Mouse (Mus musculus) midbrain, embryonic 10.5 days (tissue): ENCODE measurements at regions not wholly inside any gene's neighbourhood (a gene's known extent, or its start where the extent isn't known, plus 50 kb on each side); places are given as distances from the start of the nearest gene placed in this dataset.

Experiments
- DNase-seq: peaks from one replicate; pipeline ENCODE4 v3.0.0-alpha.2; 2017; ENCODE audit warnings: low spot score
- H3K27ac ChIP-seq: fragments of 300-500 bp; sonication (generic); replicated peaks from 2 replicates; pipeline ENCODE4 v1.5.1; 2016; ENCODE audit warnings: mild to moderate bottlenecking
- H3K27me3 ChIP-seq: fragments of 300-500 bp; sonication (generic); 2 replicates; pipeline ENCODE4 v1.6.1; 2016; ENCODE audit warnings: low read depth, mild to moderate bottlenecking; ENCODE audit not compliant: poor library complexity, severe bottlenecking
- H3K36me3 ChIP-seq: fragments of 300-500 bp; sonication (generic); 2 replicates; pipeline ENCODE4 v1.6.1; 2016; ENCODE audit warnings: mild to moderate bottlenecking, moderate library complexity
- H3K4me1 ChIP-seq: fragments of 300-500 bp; sonication (generic); 2 replicates; pipeline ENCODE4 v1.6.1; 2016
- H3K4me3 ChIP-seq: fragments of 300-500 bp; sonication (generic); 2 replicates; pipeline ENCODE4 v1.5.1; 2016; ENCODE audit warnings: mild to moderate bottlenecking, moderate library complexity
- H3K9me3 ChIP-seq: fragments of 300-500 bp; sonication (generic); replicated peaks from 2 replicates; pipeline ENCODE4 v1.6.1; 2016; ENCODE audit warnings: mild to moderate bottlenecking
- WGBS: fragments of 180-500 bp; shearing (Covaris S2); methylation state at CpG from one replicate; pipeline ENCODE4 v1.1.7; 2016; 5-methylcytosine and 5-hydroxymethylcytosine counted together

GRCm38 (mm10) chr12:105898580-105899293, 111.3 kb upstream of the Vrk1 start:
- no peaks in the 10 kb centered on the region for H3K36me3 ChIP-seq
- H3K4me3 ChIP-seq: no peak overlapping the region
- 91% methylated on average over 12 of the region's 12 CpGs for WGBS
- H3K27ac ChIP-seq: peak overlapping the region; percentile 33; the same call in 1 of the 2 replicates
- peaks cover 47% of the 10 kb centered on the region for H3K9me3 ChIP-seq
- no peaks in the 10 kb centered on the region for H3K27me3 ChIP-seq
- peaks cover 7% of the 10 kb centered on the region; the same call in 1 of the 2 replicates for H3K4me1 ChIP-seq
- DNase-seq: no peak

- H3K27ac ChIP-seq: peak overlapping the region; percentile 33; the same call in 1 of the 2 replicates
- no peaks in the 10 kb centered on the region for H3K36me3 ChIP-seq
- peaks cover 44% of the 10 kb centered on the region for H3K9me3 ChIP-seq
- WGBS: 67% methylated on average over 9 of the region's 9 CpGs
- no peaks in the 10 kb centered on the region for H3K27me3 ChIP-seq
- no peak for DNase-seq
- H3K4me3 ChIP-seq: no peak overlapping the region
- H3K4me1 ChIP-seq: peaks cover 7% of the 10 kb centered on the region; the same call in 1 of the 2 replicates
Observed at GRCm38 (mm10) chr12:105899294-105899909, 110.6 kb upstream of the Vrk1 start.

GRCm38 (mm10) chr12:105900479-105900878, 109.5 kb upstream of the Vrk1 start:
- no peak for DNase-seq
- Histone ChIP-seq H3K36me3 (no peaks in the 10 kb centered on the region), H3K4me1 (peaks cover 7% of the 10 kb centered on the region; the same call in 1 of the 2 replicates), H3K4me3 (no peak overlapping the region), H3K27me3 (no peaks in the 10 kb centered on the region), H3K27ac (no peak overlapping the region), H3K9me3 (peaks cover 33% of the 10 kb centered on the region)
- 96% methylated on average over 6 of the region's 6 CpGs for WGBS

GRCm38 (mm10) chr12:105903072-105903471, 107.0 kb upstream of the Vrk1 start:
- H3K9me3 ChIP-seq: peaks cover 7% of the 10 kb centered on the region
- WGBS: 59% methylated on average over 8 of the region's 8 CpGs
- H3K36me3 ChIP-seq: no peaks in the 10 kb centered on the region
- H3K4me3 ChIP-seq: no peak overlapping the region
- no peak overlapping the region for H3K27ac ChIP-seq
- no peak for DNase-seq
- H3K4me1 ChIP-seq: peaks cover 14% of the 10 kb centered on the region
- no peaks in the 10 kb centered on the region for H3K27me3 ChIP-seq

- peak; percentile 26 for DNase-seq
- WGBS: 34% methylated on average over 7 of the region's 7 CpGs
- Histone ChIP-seq H3K27me3 (no peaks in the 10 kb centered on the region), H3K4me3 (no peak overlapping the region), H3K4me1 (peaks cover 6% of the 10 kb centered on the region), H3K36me3 (no peaks in the 10 kb centered on the region), H3K27ac (no peak overlapping the region), H3K9me3 (no peaks in the 10 kb centered on the region)
Observed at GRCm38 (mm10) chr12:105906584-105906983, 103.4 kb upstream of the Vrk1 start.

GRCm38 (mm10) chr12:105907851-105908620, 102.0 kb upstream of the Vrk1 start:
- no peak overlapping the region for H3K27ac ChIP-seq

GRCm38 (mm10) chr12:105911556-105911955, 98.5 kb upstream of the Vrk1 start:
- DNase-seq: no peak
- H3K9me3 ChIP-seq: no peaks in the 10 kb centered on the region
- H3K27ac ChIP-seq: no peak overlapping the region
- no peak overlapping the region for H3K4me3 ChIP-seq
- 81% methylated on average over 9 of the region's 9 CpGs for WGBS
- no peaks in the 10 kb centered on the region for H3K27me3 ChIP-seq
- H3K4me1 ChIP-seq: peaks cover 2% of the 10 kb centered on the region
- no peaks in the 10 kb centered on the region for H3K36me3 ChIP-seq

More at GRCm38 (mm10) chr12:105907851-105908620, 102.0 kb upstream of the Vrk1 start:
- WGBS: 79% methylated on average over 13 of the region's 13 CpGs
- Histone ChIP-seq H3K27me3 (no peaks in the 10 kb centered on the region), H3K36me3 (no peaks in the 10 kb centered on the region), H3K4me3 (no peak overlapping the region), H3K4me1 (peaks cover 6% of the 10 kb centered on the region), H3K9me3 (no peaks in the 10 kb centered on the region)
- DNase-seq: no peak

GRCm38 (mm10) chr12:105917388-105917963, 92.6 kb upstream of the Vrk1 start:
- Histone ChIP-seq H3K4me3 (no peak overlapping the region), H3K9me3 (no peaks in the 10 kb centered on the region), H3K36me3 (no peaks in the 10 kb centered on the region), H3K4me1 (peaks cover 5% of the 10 kb centered on the region; the same call in 1 of the 2 replicates), H3K27ac (no peak overlapping the region), H3K27me3 (no peaks in the 10 kb centered on the region)
- 88% methylated on average over 10 of the region's 10 CpGs for WGBS
- no peak for DNase-seq

- Histone ChIP-seq H3K27me3 (no peaks in the 10 kb centered on the region), H3K4me1 (peaks cover 5% of the 10 kb centered on the region; the same call in 1 of the 2 replicates), H3K4me3 (no peak overlapping the region), H3K27ac (no peak overlapping the region), H3K9me3 (no peaks in the 10 kb centered on the region), H3K36me3 (no peaks in the 10 kb centered on the region)
- no peak for DNase-seq
- WGBS: 88% methylated on average over 12 of the region's 12 CpGs
Observed at GRCm38 (mm10) chr12:105918775-105919174, 91.3 kb upstream of the Vrk1 start.

GRCm38 (mm10) chr12:105927210-105927609, 82.8 kb upstream of the Vrk1 start:
- H3K27ac ChIP-seq: no peak overlapping the region
- no peaks in the 10 kb centered on the region for H3K36me3 ChIP-seq
- H3K4me3 ChIP-seq: no peak overlapping the region
- DNase-seq: no peak
- H3K4me1 ChIP-seq: peaks cover 20% of the 10 kb centered on the region
- H3K9me3 ChIP-seq: peaks cover 5% of the 10 kb centered on the region
- no peaks in the 10 kb centered on the region for H3K27me3 ChIP-seq
- WGBS: 95% methylated on average over 7 of the region's 7 CpGs

GRCm38 (mm10) chr12:105929456-105929921, 80.5 kb upstream of the Vrk1 start:
- Histone ChIP-seq H3K27ac (peak overlapping the region; percentile 70), H3K27me3 (peaks cover 7% of the 10 kb centered on the region; the same call in 1 of the 2 replicates), H3K9me3 (peaks cover 5% of the 10 kb centered on the region), H3K4me3 (no peak overlapping the region), H3K36me3 (no peaks in the 10 kb centered on the region), H3K4me1 (peaks cover 20% of the 10 kb centered on the region)
- WGBS: 19% methylated on average over 12 of the region's 12 CpGs
- peak; percentile 33 for DNase-seq

GRCm38 (mm10) chr12:105935441-105935880, 74.6 kb upstream of the Vrk1 start:
- H3K27me3 ChIP-seq: peaks cover 30% of the 10 kb centered on the region
- WGBS: 11% methylated on average over 19 of the region's 22 CpGs
- H3K9me3 ChIP-seq: no peaks in the 10 kb centered on the region; the same call in 1 of the 2 replicates
- H3K36me3 ChIP-seq: no peaks in the 10 kb centered on the region
- peak overlapping the region; percentile 39 for H3K4me3 ChIP-seq
- DNase-seq: peak; percentile 28
- no peak overlapping the region for H3K27ac ChIP-seq
- H3K4me1 ChIP-seq: peaks cover 10% of the 10 kb centered on the region
